Mouse (Mus musculus) midbrain, embryonic 14.5 days (tissue): ENCODE measurements around the gene Ecsit. TPM values are rescaled to one million over a fixed set of nuclear protein-coding genes. Genes with fewer than 3 reads are reported as not detected.

Experiments used
- ATAC-seq: fragments of 200-750 bp; cut with Nextera tagmentation; 2 replicates; pipeline ENCODE4 v1.8.0; 2017; ENCODE audit warnings: moderate number of reproducible peaks, moderate library complexity; ENCODE audit not compliant: low FRiP score, low TSS enrichment
- DNase-seq: peaks from one replicate; pipeline ENCODE4 v3.0.0-alpha.2; 2015
- H3K27ac ChIP-seq: fragments of 300-500 bp; sonication (generic); replicated peaks from 2 replicates; pipeline ENCODE4 v1.5.1; 2014; ENCODE audit warnings: mild to moderate bottlenecking, low read depth, low read length, moderate library complexity
- H3K27me3 ChIP-seq: fragments of 300-500 bp; sonication (generic); 2 replicates; pipeline ENCODE4 v1.6.1; 2014; ENCODE audit warnings: low read length, control low read depth, mixed read lengths; ENCODE audit not compliant: control insufficient read depth, insufficient read depth
- H3K36me3 ChIP-seq: fragments of 300-500 bp; sonication (generic); 2 replicates; pipeline ENCODE4 v1.6.1; 2014; ENCODE audit warnings: low read length, control low read depth; ENCODE audit not compliant: control insufficient read depth, insufficient read depth
- H3K4me1 ChIP-seq: fragments of 300-500 bp; sonication (generic); 2 replicates; pipeline ENCODE4 v1.6.1; 2014; ENCODE audit warnings: mild to moderate bottlenecking, antibody characterized with exemption, low read length, control low read depth; ENCODE audit not compliant: control insufficient read depth, insufficient read depth
- H3K4me2 ChIP-seq: fragments of 300-500 bp; sonication (generic); 2 replicates; pipeline ENCODE4 v1.6.1; 2014; ENCODE audit warnings: mild to moderate bottlenecking, low read length, moderate library complexity
- H3K4me3 ChIP-seq: fragments of 300-500 bp; sonication (generic); replicated peaks from 2 replicates; pipeline ENCODE4 v1.5.1; 2014; ENCODE audit warnings: low read depth, low read length
- H3K9ac ChIP-seq: fragments of 300-500 bp; sonication (generic); replicated peaks from 2 replicates; pipeline ENCODE4 v1.6.1; 2014; ENCODE audit warnings: mild to moderate bottlenecking, low read length, moderate library complexity
- H3K9me3 ChIP-seq: fragments of 300-500 bp; sonication (generic); 2 replicates; pipeline ENCODE4 v1.6.1; 2016; ENCODE audit warnings: low read length, control low read depth, mixed read lengths; ENCODE audit not compliant: control insufficient read depth
- WGBS: fragments of 180-500 bp; shearing (Covaris S2); extraction: QIAGEN DNeasy Blood & Tissue Kit; methylation state at CpG from one replicate; pipeline ENCODE4 v1.1.7; 2014; 5-methylcytosine and 5-hydroxymethylcytosine counted together
- polyA plus RNA-seq: library from polyadenylated mRNA; unstranded; fragments of >200 nt; fragmentation: Nextera tagmentation; extraction: Ambion mirVana; gene quantifications from 2 replicates; pipeline ENCODE4 v1.2.1, GENCODE M21; 2014

Gene Ecsit
- polyA plus RNA-seq, 1 experiment from 2014 or later: 48.5 TPM

- Histone ChIP-seq H3K9ac (no peak within 1 kb of the TSS), H3K36me3 (no peaks in the 10 kb centered on the region), H3K4me1 (0 out of 2 replicates have a peak, but pooled peaks cover 4% of the 10 kb centered on the region), H3K27ac (no peak within 1 kb of the TSS), H3K4me3 (no peak within 1 kb of the TSS), H3K4me2 (no peak within 1 kb of the TSS), H3K27me3 (peaks cover 21% of the 10 kb centered on the region), H3K9me3 (no peaks in the 10 kb centered on the region)
- no peak for ATAC-seq
- no peak for DNase-seq
- 9% methylated on average over 14 of the region's 14 CpGs for WGBS
These were observed 13.9 kb upstream of the Ecsit start, which contains the start of gene Cnn1 for GRCm38 (mm10) chr9:22098993-22099696. TSS of gene Cnn1 (plus strand) at chr9:22099216.

- peak overlapping the region; percentile 64 for H3K4me2 ChIP-seq
- ATAC-seq: peak; percentile 69; the same call in 1 of the 2 replicates
- no peaks in the 10 kb centered on the region for H3K36me3 ChIP-seq
- H3K27ac ChIP-seq: no peak overlapping the region
- peaks cover 21% of the 10 kb centered on the region for H3K27me3 ChIP-seq
- H3K4me1 ChIP-seq: 0 out of 2 replicates have a peak, but pooled peaks cover 4% of the 10 kb centered on the region
- peak; percentile 82 for DNase-seq
- H3K4me3 ChIP-seq: peak overlapping the region; percentile 32
- no peaks in the 10 kb centered on the region for H3K9me3 ChIP-seq
- WGBS: 3% methylated on average over 24 of the region's 24 CpGs
- H3K9ac ChIP-seq: peak overlapping the region; percentile 46; the same call in 1 of the 2 replicates
These were observed 10.6 kb upstream of the Ecsit start for GRCm38 (mm10) chr9:22095854-22096307.

- 89% methylated on average over 6 of the region's 6 CpGs for WGBS
- no peak for DNase-seq
- no peak overlapping the region for H3K4me3 ChIP-seq
These were observed 7.5 kb upstream of the Ecsit start for GRCm38 (mm10) chr9:22092746-22093145.

GRCm38 (mm10) chr9:22089986-22090385 is 4.7 kb upstream of the Ecsit start:
- ATAC-seq (no peak), DNase-seq (no peak)
- peaks cover 5% of the 10 kb centered on the region for H3K4me1 ChIP-seq
- H3K4me3 ChIP-seq: no peak overlapping the region
- 86% methylated on average over 7 of the region's 7 CpGs for WGBS
- H3K27me3 ChIP-seq: no peaks in the 10 kb centered on the region
- no peak overlapping the region for H3K9ac ChIP-seq
- H3K9me3 ChIP-seq: no peaks in the 10 kb centered on the region
- no peak overlapping the region for H3K27ac ChIP-seq
- no peaks in the 10 kb centered on the region for H3K36me3 ChIP-seq
- no peak overlapping the region for H3K4me2 ChIP-seq

More at GRCm38 (mm10) chr9:22092746-22093145, 7.5 kb upstream of the Ecsit start:
- Histone ChIP-seq H3K4me1 (0 out of 2 replicates have a peak, but pooled peaks cover 4% of the 10 kb centered on the region), H3K4me2 (no peak overlapping the region), H3K9me3 (no peaks in the 10 kb centered on the region), H3K27ac (no peak overlapping the region), H3K9ac (no peak overlapping the region), H3K27me3 (no peaks in the 10 kb centered on the region), H3K36me3 (no peaks in the 10 kb centered on the region)
- ATAC-seq: no peak

GRCm38 (mm10) chr9:22089281-22089680 is 4.0 kb upstream of the Ecsit start:
- no peak overlapping the region for H3K9ac ChIP-seq
- H3K4me3 ChIP-seq: no peak overlapping the region
- no peak overlapping the region for H3K27ac ChIP-seq
- DNase-seq: no peak
- 97% methylated on average over 7 of the region's 7 CpGs for WGBS
- no peaks in the 10 kb centered on the region for H3K9me3 ChIP-seq
- no peaks in the 10 kb centered on the region for H3K36me3 ChIP-seq
- ATAC-seq: no peak
- H3K27me3 ChIP-seq: no peaks in the 10 kb centered on the region
- H3K4me2 ChIP-seq: no peak overlapping the region
- H3K4me1 ChIP-seq: peaks cover 8% of the 10 kb centered on the region

- no peak overlapping the region for H3K27ac ChIP-seq
- 83% methylated on average over 2 of the region's 2 CpGs for WGBS
- no peak for ATAC-seq
These were observed 1.9 kb upstream of the Ecsit start for GRCm38 (mm10) chr9:22087034-22087618.

GRCm38 (mm10) chr9:22086012-22086411 is 774 bp upstream of the Ecsit start:
- peak overlapping the region; percentile 75 for H3K4me3 ChIP-seq
- H3K9me3 ChIP-seq: no peaks in the 10 kb centered on the region
- H3K4me2 ChIP-seq: peak overlapping the region; percentile 81
- 0 out of 2 replicates have a peak, but pooled peaks cover 5% of the 10 kb centered on the region for H3K36me3 ChIP-seq
- WGBS: 84% methylated on average over 6 of the region's 6 CpGs
- H3K4me1 ChIP-seq: peaks cover 8% of the 10 kb centered on the region
- no peaks in the 10 kb centered on the region for H3K27me3 ChIP-seq
- H3K9ac ChIP-seq: peak overlapping the region; percentile 83
- 0 out of 2 replicates have a peak overlapping the region, but pooled peaks have one; percentile 77 for H3K27ac ChIP-seq
- ATAC-seq: no peak
- DNase-seq: no peak

More at GRCm38 (mm10) chr9:22087034-22087618, 1.9 kb upstream of the Ecsit start:
- DNase-seq: no peak
- Histone ChIP-seq H3K4me2 (no peak overlapping the region), H3K4me3 (no peak overlapping the region), H3K27me3 (no peaks in the 10 kb centered on the region), H3K9ac (no peak overlapping the region), H3K9me3 (no peaks in the 10 kb centered on the region), H3K4me1 (peaks cover 8% of the 10 kb centered on the region), H3K36me3 (0 out of 2 replicates have a peak, but pooled peaks cover 5% of the 10 kb centered on the region)

GRCm38 (mm10) chr9:22084667-22085021 is 594 bp downstream of the Ecsit start:
- H3K4me1 ChIP-seq: peaks cover 8% of the 10 kb centered on the region
- H3K27me3 ChIP-seq: no peaks in the 10 kb centered on the region
- peak overlapping the region; percentile 81 for H3K4me2 ChIP-seq
- peaks cover 13% of the 10 kb centered on the region for H3K36me3 ChIP-seq
- peak overlapping the region; percentile 83 for H3K9ac ChIP-seq
- 34% methylated on average over 4 of the region's 4 CpGs for WGBS
- no peak for ATAC-seq
- no peak overlapping the region for H3K27ac ChIP-seq
- DNase-seq: no peak
- H3K9me3 ChIP-seq: no peaks in the 10 kb centered on the region
- peak overlapping the region; percentile 75 for H3K4me3 ChIP-seq
